7 mouse cellular contexts compared by ENCODE assay signal in genomic region chr14:57663630-57664029, GRCm38 (mm10). TPM values are rescaled to one million over a fixed set of nuclear protein-coding genes. Genes with fewer than 3 reads are reported as not detected.
A peak's percentile ranks its signal among the peaks of the same experiment; 100 is the strongest.
DNase-seq lines count a peak whose midpoint lies in the region; ATAC-seq and TF ChIP-seq lines count a peak whose summit lies in the region.

No protein-coding gene starts in this region.

- peak overlapping the region; percentile 68 for H3K4me2 ChIP-seq in lung, embryonic 16.5 days (ENCODE audit: low read depth, low read length)
- H3K4me2 ChIP-seq in forebrain, embryonic 12.5 days: peak overlapping the region; percentile 84
- peak overlapping the region; percentile 87 for H3K4me2 ChIP-seq in limb, embryonic 14.5 days (replicated peaks; ENCODE audit: low read depth, low read length, severe bottlenecking)
- peak overlapping the region; percentile 89 for H3K4me2 ChIP-seq in stomach, embryonic 15.5 days

- peak overlapping the region; percentile 44 for H3K9ac ChIP-seq in lung, embryonic 16.5 days (ENCODE audit: low read length)
- H3K9ac ChIP-seq in forebrain, embryonic 12.5 days: no peak overlapping the region
- peak overlapping the region; percentile 95 for H3K9ac ChIP-seq in limb, embryonic 14.5 days (ENCODE audit: low read depth, low read length, severe bottlenecking)
- H3K9ac ChIP-seq in stomach, embryonic 15.5 days: no peak overlapping the region

- no peak for ATAC-seq in lung, embryonic 16.5 days (ENCODE audit: low read depth)
- no peak for ATAC-seq in forebrain, embryonic 12.5 days (ENCODE audit: low FRiP score)
- no peak for ATAC-seq in limb, embryonic 14.5 days (ENCODE audit: low FRiP score, low read depth)
- ATAC-seq in stomach, embryonic 15.5 days (ENCODE audit: insufficient read depth, low FRiP score, low read depth): no peak

- H3K27me3 ChIP-seq in lung, embryonic 16.5 days (ENCODE audit: control insufficient read depth, insufficient read depth, low read depth, low read length): no peaks in the 10 kb centered on the region
- no peaks in the 10 kb centered on the region for H3K27me3 ChIP-seq in forebrain, embryonic 12.5 days
- no peaks in the 10 kb centered on the region for H3K27me3 ChIP-seq in limb, embryonic 14.5 days (ENCODE audit: control insufficient read depth, insufficient read depth, low read length)
- H3K27me3 ChIP-seq in stomach, embryonic 15.5 days (replicated peaks): no peaks in the 10 kb centered on the region

- DNase-seq in lung, postnatal 14 days: no peak
- no peak for DNase-seq in limb, embryonic 14.5 days (ENCODE audit: low spot score)
- DNase-seq in right cerebral cortex, postnatal 36 days (ENCODE audit: low spot score in 2 of 2): no peak
- DNase-seq in embryo, embryonic 11 days: no peak

- H3K36me3 ChIP-seq in lung, embryonic 16.5 days (ENCODE audit: control insufficient read depth, insufficient read depth, low read length): no peaks in the 10 kb centered on the region
- 0 out of 2 replicates have a peak, but pooled peaks cover 2% of the 10 kb centered on the region for H3K36me3 ChIP-seq in forebrain, embryonic 12.5 days (replicated peaks)
- H3K36me3 ChIP-seq in limb, embryonic 14.5 days (ENCODE audit: control insufficient read depth, insufficient read depth, low read length): 0 out of 2 replicates have a peak, but pooled peaks cover 2% of the 10 kb centered on the region
- no peaks in the 10 kb centered on the region for H3K36me3 ChIP-seq in stomach, embryonic 15.5 days

- no peak overlapping the region for H3K27ac ChIP-seq in lung, embryonic 16.5 days (ENCODE audit: low read length)
- no peak overlapping the region for H3K27ac ChIP-seq in forebrain, embryonic 12.5 days
- H3K27ac ChIP-seq in limb, embryonic 14.5 days (replicated peaks; ENCODE audit: low read depth, low read length): no peak overlapping the region
- no peak overlapping the region for H3K27ac ChIP-seq in stomach, embryonic 15.5 days

- TF ChIP-seq POLR2A in limb, embryonic 14.5 days (IDR thresholded peaks at IDR 0.05; ENCODE audit: borderline replicate concordance, extremely low read depth, insufficient read depth, insufficient read length): no peak

- H3K4me3 ChIP-seq in lung, embryonic 16.5 days (ENCODE audit: low read length): peak overlapping the region; percentile 68
- peak overlapping the region; percentile 86 for H3K4me3 ChIP-seq in forebrain, embryonic 12.5 days (replicated peaks)
- H3K4me3 ChIP-seq in limb, embryonic 14.5 days (replicated peaks; ENCODE audit: low read length): peak overlapping the region; percentile 79
- H3K4me3 ChIP-seq in stomach, embryonic 15.5 days (replicated peaks): peak overlapping the region; percentile 23

- 17% methylated on average over 1 of the region's 1 CpGs for WGBS in lung, embryonic 16.5 days
- WGBS in forebrain, embryonic 12.5 days: 32% methylated on average over 1 of the region's 1 CpGs
- WGBS in limb, embryonic 14.5 days: 37% methylated on average over 1 of the region's 1 CpGs
- WGBS in stomach, embryonic 15.5 days: 20% methylated on average over 1 of the region's 1 CpGs

- peaks cover 12% of the 10 kb centered on the region for H3K4me1 ChIP-seq in lung, embryonic 16.5 days (replicated peaks; ENCODE audit: control insufficient read depth, insufficient read depth, low read length)
- H3K4me1 ChIP-seq in forebrain, embryonic 12.5 days: peaks cover 19% of the 10 kb centered on the region
- peaks cover 9% of the 10 kb centered on the region for H3K4me1 ChIP-seq in limb, embryonic 14.5 days (ENCODE audit: control insufficient read depth, insufficient read depth, low read length)
- peaks cover 3% of the 10 kb centered on the region; the same call in 1 of the 2 replicates for H3K4me1 ChIP-seq in stomach, embryonic 15.5 days

- H3K9me3 ChIP-seq in lung, embryonic 16.5 days (ENCODE audit: control insufficient read depth, low read length): no peaks in the 10 kb centered on the region
- H3K9me3 ChIP-seq in forebrain, embryonic 12.5 days: no peaks in the 10 kb centered on the region
- no peaks in the 10 kb centered on the region for H3K9me3 ChIP-seq in limb, embryonic 14.5 days (ENCODE audit: control insufficient read depth, low read length)
- no peaks in the 10 kb centered on the region for H3K9me3 ChIP-seq in stomach, embryonic 15.5 days

RNA-seq across cellular contexts. Expression of gene Xpo4, which starts 1.6 kb away (rescaled TPM):
- 19.7 and 19.8 TPM in 2 replicates for polyA plus RNA-seq in lung, embryonic 16.5 days (2015; fragmentation: Nextera tagmentation; extraction: Ambion mirVana)
- 26.3 and 26.8 TPM in 2 replicates for polyA plus RNA-seq in forebrain, embryonic 12.5 days (2016; fragmentation: Nextera tagmentation; extraction: Ambion mirVana)
- 15.5 and 16.2 TPM in 2 replicates for polyA plus RNA-seq in limb, embryonic 14.5 days (2012; rRNA removed)
- polyA plus RNA-seq in limb, embryonic 14.5 days (2014; fragmentation: Nextera tagmentation; extraction: Ambion mirVana): 27.4 and 30.9 TPM in 2 replicates
- polyA plus RNA-seq in stomach, embryonic 15.5 days (2015; fragmentation: Nextera tagmentation; extraction: Ambion mirVana): 20.4 and 21.3 TPM in 2 replicates

Comparison
In these comparisons a context has a peak if more than half of its experiments do, and no peak if none do; other contexts are left out.
1. H3K4me3 ChIP-seq: peak in every context shown above with its lines; median percentile 86 in forebrain, embryonic 12.5 days; 79 in limb, embryonic 14.5 days; 68 in lung, embryonic 16.5 days; 23 in stomach, embryonic 15.5 days.
2. H3K9ac ChIP-seq: peak in lung, embryonic 16.5 days (single experiment) and limb, embryonic 14.5 days (single experiment); none in forebrain, embryonic 12.5 days (single experiment) and stomach, embryonic 15.5 days (single experiment).
3. Peak in every context shown above with its lines, with median percentiles within 50 percentile points of each other: H3K4me2 ChIP-seq.